In the genomic region with DNA sequence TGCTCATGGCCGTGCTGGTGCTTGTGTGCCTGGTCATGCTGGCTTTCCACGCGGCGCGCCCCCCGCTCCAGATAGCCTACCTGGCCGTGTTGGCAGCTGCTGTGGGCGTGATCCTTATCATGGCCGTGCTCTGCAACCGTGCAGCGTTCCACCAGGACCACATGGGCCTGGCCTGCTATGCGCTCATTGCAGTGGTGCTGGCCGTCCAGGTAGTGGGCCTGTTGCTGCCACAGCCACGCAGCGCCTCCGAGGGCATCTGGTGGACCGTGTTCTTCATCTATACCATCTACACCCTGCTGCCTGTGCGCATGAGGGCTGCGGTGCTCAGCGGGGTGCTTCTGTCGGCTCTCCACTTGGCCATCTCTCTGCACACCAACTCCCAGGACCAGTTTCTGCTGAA, we compare ENCODE assay signal across 9 mouse cellular contexts. TPM values are rescaled to one million over a fixed set of nuclear protein-coding genes. Genes with fewer than 3 reads are reported as not detected.
DNase-seq lines count a peak whose midpoint lies in the region; ATAC-seq lines count a peak whose summit lies in the region.
"Had no signal": no experiment of that assay in that cellular context is flagged by ENCODE, and none has a peak within 500 bp of the region (broad histone marks: within the 10 kb centered on the region; RNA-seq: fewer than 3 reads in every experiment).

No protein-coding gene starts in this region.

- intact Hi-C loops in heart, postnatal 25 days (cut with DNase I): loop anchor here (5.0 kb wide), 1 partner anchor 70 kb away; no protein-coding TSS in a partner anchor

- H3K9me3 ChIP-seq in heart, embryonic 15.5 days (replicated peaks): no peaks in the 10 kb centered on the region
- H3K9me3 ChIP-seq in heart, embryonic 16.5 days (replicated peaks; ENCODE audit: control insufficient read depth, low read length): no peaks in the 10 kb centered on the region
- no peaks in the 10 kb centered on the region for H3K9me3 ChIP-seq in midbrain, embryonic 10.5 days (replicated peaks)

- 58% methylated on average over 21 of the region's 21 CpGs for WGBS in heart, embryonic 15.5 days
- WGBS in heart, embryonic 16.5 days: 62% methylated on average over 21 of the region's 21 CpGs
- 82% methylated on average over 21 of the region's 21 CpGs for WGBS in midbrain, embryonic 10.5 days

- peak overlapping the region; percentile 79 for H3K9ac ChIP-seq in heart, embryonic 15.5 days
- peak overlapping the region; percentile 92 for H3K9ac ChIP-seq in heart, embryonic 16.5 days (ENCODE audit: low read length)

- peak overlapping the region; percentile 94 for H3K27ac ChIP-seq in heart, embryonic 15.5 days
- no peak overlapping the region for H3K27ac ChIP-seq in brown adipose tissue, adult 24 weeks (replicated peaks; ENCODE audit: low read depth, low read length)
- peak overlapping the region; percentile 64 for H3K27ac ChIP-seq in heart, embryonic 16.5 days (ENCODE audit: low read length)
- no peak overlapping the region for H3K27ac ChIP-seq in midbrain, embryonic 10.5 days (replicated peaks)

- DNase-seq in heart, postnatal 25 days (ENCODE audit: low spot score): no peak
- no peak for DNase-seq in midbrain, embryonic 10.5 days (ENCODE audit: low spot score)
- DNase-seq in frontal cortex, adult 2 months (ENCODE audit: extremely low spot score in 1 of 2, low spot score in 1 of 2): no peak
- no peak for DNase-seq in urinary bladder, postnatal 25 days (ENCODE audit: low spot score)
- no peak for DNase-seq in urinary bladder, postnatal 14 days (ENCODE audit: low spot score)
- DNase-seq: adrenal gland, adult 8-10 months had no signal

- H3K4me2 ChIP-seq in heart, embryonic 15.5 days: peak overlapping the region; percentile 96
- peak overlapping the region; percentile 93 for H3K4me2 ChIP-seq in heart, embryonic 16.5 days (ENCODE audit: low read depth, low read length)

- ATAC-seq in heart, embryonic 15.5 days (replicated peaks; ENCODE audit: insufficient number of reproducible peaks, insufficient read depth, low FRiP score, low read depth): no peak
- ATAC-seq in heart, embryonic 16.5 days (replicated peaks; ENCODE audit: extremely low read depth, insufficient read depth, low FRiP score): no peak

- peak overlapping the region; percentile 84 for H3K4me3 ChIP-seq in heart, embryonic 15.5 days
- 0 out of 2 replicates have a peak overlapping the region, but pooled peaks have one; percentile 9 for H3K4me3 ChIP-seq in brown adipose tissue, adult 24 weeks (ENCODE audit: insufficient read depth, low read depth, low read length)
- peak overlapping the region; percentile 81 for H3K4me3 ChIP-seq in heart, embryonic 16.5 days (ENCODE audit: low read length)
- peak overlapping the region; percentile 79; the same call in 1 of the 2 replicates for H3K4me3 ChIP-seq in midbrain, embryonic 10.5 days

- peaks cover 56% of the 10 kb centered on the region for H3K4me1 ChIP-seq in heart, embryonic 15.5 days (replicated peaks)
- H3K4me1 ChIP-seq in brown adipose tissue, adult 24 weeks (ENCODE audit: control insufficient read depth, insufficient read depth, insufficient read length, low read length): no peaks in the 10 kb centered on the region
- H3K4me1 ChIP-seq in heart, embryonic 16.5 days (ENCODE audit: control insufficient read depth, insufficient read depth, low read length): peaks cover 33% of the 10 kb centered on the region
- H3K4me1 ChIP-seq in midbrain, embryonic 10.5 days: peaks cover 53% of the 10 kb centered on the region

- peaks cover 52% of the 10 kb centered on the region for H3K27me3 ChIP-seq in heart, embryonic 15.5 days
- H3K27me3 ChIP-seq in heart, embryonic 16.5 days (ENCODE audit: control insufficient read depth, insufficient read depth, low read length): peaks cover 30% of the 10 kb centered on the region
- peaks cover 76% of the 10 kb centered on the region for H3K27me3 ChIP-seq in midbrain, embryonic 10.5 days (ENCODE audit: low read depth, poor library complexity, severe bottlenecking)

- no peaks in the 10 kb centered on the region for H3K36me3 ChIP-seq in heart, embryonic 15.5 days
- H3K36me3 ChIP-seq in heart, embryonic 16.5 days (ENCODE audit: control insufficient read depth, insufficient read depth): no peaks in the 10 kb centered on the region
- no peaks in the 10 kb centered on the region for H3K36me3 ChIP-seq in midbrain, embryonic 10.5 days

RNA-seq across cellular contexts. Expression of gene Adcy5, which starts 2.2 kb away (rescaled TPM):
- 9.2 and 9.7 TPM in 2 replicates for polyA plus RNA-seq in heart, embryonic 15.5 days (2015; fragmentation: Nextera tagmentation; extraction: Ambion mirVana)
- 10 to 100 TPM; 54.8 to 55.3 TPM for total RNA-seq in heart, postnatal 25 days (2021)
- polyA plus RNA-seq in brown adipose tissue, adult 24 weeks (2012; ENCODE audit: insufficient read depth, insufficient read length, missing spikeins): 1.9 and 4.6 TPM in 2 replicates
- 9.2 and 10.3 TPM in 2 replicates for polyA plus RNA-seq in heart, embryonic 16.5 days (2015; fragmentation: Nextera tagmentation; extraction: Ambion mirVana)
- 0.72 and 1.8 TPM in 2 replicates for polyA plus RNA-seq in midbrain, embryonic 10.5 days (2016; fragmentation: Nextera tagmentation; extraction: Ambion mirVana)
- polyA plus RNA-seq in frontal cortex, adult 2 months (2012; rRNA removed): 65.9 and 68.5 TPM in 2 replicates

Comparison
In these comparisons a context has a peak if more than half of its experiments do, and no peak if none do; other contexts are left out.
1. H3K27ac ChIP-seq: peak in heart, embryonic 15.5 days (single experiment) and heart, embryonic 16.5 days (single experiment); none in brown adipose tissue, adult 24 weeks (single experiment) and midbrain, embryonic 10.5 days (single experiment).
2. H3K4me3 ChIP-seq: peak in every context shown above with its lines; median percentile 84 in heart, embryonic 15.5 days; 81 in heart, embryonic 16.5 days; 79 in midbrain, embryonic 10.5 days; 9 in brown adipose tissue, adult 24 weeks.